Mouse (Mus musculus) E14TG2a.4 (cell line): ENCODE results near the gene Klhl2.

Experiments
- H3K27me3 ChIP-seq: 2 replicates; pipeline ENCODE4 v1.6.1; 2014; ENCODE audit warnings: low read length, control low read depth; ENCODE audit not compliant: insufficient read depth
- H3K36me3 ChIP-seq: 2 replicates; pipeline ENCODE4 v1.6.1; 2014; ENCODE audit warnings: low read length, control low read depth; ENCODE audit not compliant: insufficient read depth
- H3K4me1 ChIP-seq: replicated peaks from 2 replicates; pipeline ENCODE4 v1.6.1; 2014; ENCODE audit warnings: low read depth, low read length, control low read depth
- H3K4me3 ChIP-seq: replicated peaks from 2 replicates; pipeline ENCODE4 v1.5.1; 2014; ENCODE audit warnings: mild to moderate bottlenecking, low read length
- H3K9me3 ChIP-seq: 2 replicates; pipeline ENCODE4 v1.6.1; 2014; ENCODE audit warnings: low read length, control low read depth
- CTCF ChIP-seq: conservative IDR thresholded peaks from 2 replicates; pipeline ENCODE4 v1.5.1; 2014; ENCODE audit warnings: low read length
- NANOG ChIP-seq: IDR thresholded peaks from 2 replicates; pipeline ENCODE4 v1.6.1; 2014; ENCODE audit warnings: borderline replicate concordance, low read length, mixed read lengths
- POU5F1 ChIP-seq: IDR thresholded peaks from 2 replicates; pipeline ENCODE4 v1.6.1; 2014; ENCODE audit warnings: low read length, borderline replicate concordance

Gene Klhl2

GRCm38 (mm10) chr8:64848245-64848785, 1.5 kb downstream of the Klhl2 start:
- H3K4me1 ChIP-seq: peaks cover 59% of the 10 kb centered on the region
- TF ChIP-seq CTCF (no peak), POU5F1 (no peak), NANOG (no peak)

GRCm38 (mm10) chr8:64847650-64848049, 2.2 kb downstream of the Klhl2 start:
- TF ChIP-seq POU5F1: no peak
- no peak for TF ChIP-seq CTCF
- no peak for TF ChIP-seq NANOG
- Histone ChIP-seq H3K4me1 (peaks cover 59% of the 10 kb centered on the region), H3K36me3 (0 out of 2 replicates have a peak, but pooled peaks cover 3% of the 10 kb centered on the region), H3K27me3 (peaks cover 27% of the 10 kb centered on the region), H3K9me3 (no peaks in the 10 kb centered on the region), H3K4me3 (peak overlapping the region; percentile 91; the same call in 1 of the 2 replicates)

More at GRCm38 (mm10) chr8:64848245-64848785, 1.5 kb downstream of the Klhl2 start:
- Histone ChIP-seq H3K9me3 (no peaks in the 10 kb centered on the region), H3K36me3 (0 out of 2 replicates have a peak, but pooled peaks cover 3% of the 10 kb centered on the region), H3K27me3 (peaks cover 28% of the 10 kb centered on the region), H3K4me3 (peak overlapping the region; percentile 91)

DNA sequence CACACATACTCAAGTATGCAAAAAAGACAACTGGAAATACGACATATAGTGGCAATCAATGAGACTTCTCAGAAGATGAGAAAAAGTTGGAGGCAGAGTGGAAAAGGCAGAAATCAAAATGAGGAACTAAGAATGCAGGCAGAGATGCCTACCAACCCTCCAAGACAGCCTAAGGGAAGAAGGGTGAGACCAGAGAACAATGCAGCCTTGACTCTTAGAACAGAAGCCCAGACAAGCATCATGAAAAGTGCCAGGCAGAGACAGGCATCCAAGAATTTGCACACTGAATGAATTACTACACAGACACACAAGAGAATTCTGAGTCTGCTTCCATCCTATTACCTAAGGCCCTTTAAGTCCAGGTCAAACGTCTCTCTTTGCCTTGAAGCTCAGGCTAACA, 2.6 kb downstream of the Klhl2 start:
- Histone ChIP-seq H3K9me3 (no peaks in the 10 kb centered on the region), H3K36me3 (0 out of 2 replicates have a peak, but pooled peaks cover 3% of the 10 kb centered on the region), H3K4me3 (peak overlapping the region; percentile 91; the same call in 1 of the 2 replicates), H3K27me3 (peaks cover 24% of the 10 kb centered on the region), H3K4me1 (peaks cover 63% of the 10 kb centered on the region)
- TF ChIP-seq NANOG (no peak), POU5F1 (no peak), CTCF (no peak)

DNA sequence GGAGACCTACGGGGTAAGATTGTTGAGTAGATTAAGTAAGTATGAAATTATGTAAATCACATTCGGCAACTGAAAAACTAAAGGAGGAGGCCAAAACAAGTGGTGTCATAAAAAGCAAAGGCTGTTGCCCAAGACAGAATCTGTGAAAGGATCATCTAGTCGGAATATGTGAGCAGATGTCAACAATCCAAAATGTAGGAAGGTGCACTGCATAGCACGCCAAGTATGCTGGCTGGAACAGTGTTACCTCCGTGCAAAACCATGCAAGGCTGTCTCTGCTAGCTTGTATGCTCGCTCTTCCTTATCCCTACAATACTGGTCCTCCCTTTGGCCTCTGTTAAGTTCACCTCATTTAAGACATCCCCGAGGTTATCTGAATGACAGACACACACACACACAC, 4.5 kb downstream of the Klhl2 start:
- Histone ChIP-seq H3K9me3 (no peaks in the 10 kb centered on the region), H3K36me3 (0 out of 2 replicates have a peak, but pooled peaks cover 3% of the 10 kb centered on the region), H3K27me3 (peaks cover 9% of the 10 kb centered on the region), H3K4me1 (peaks cover 71% of the 10 kb centered on the region), H3K4me3 (no peak overlapping the region)
- no peak for TF ChIP-seq POU5F1
- TF ChIP-seq NANOG: no peak
- no peak for TF ChIP-seq CTCF

DNA sequence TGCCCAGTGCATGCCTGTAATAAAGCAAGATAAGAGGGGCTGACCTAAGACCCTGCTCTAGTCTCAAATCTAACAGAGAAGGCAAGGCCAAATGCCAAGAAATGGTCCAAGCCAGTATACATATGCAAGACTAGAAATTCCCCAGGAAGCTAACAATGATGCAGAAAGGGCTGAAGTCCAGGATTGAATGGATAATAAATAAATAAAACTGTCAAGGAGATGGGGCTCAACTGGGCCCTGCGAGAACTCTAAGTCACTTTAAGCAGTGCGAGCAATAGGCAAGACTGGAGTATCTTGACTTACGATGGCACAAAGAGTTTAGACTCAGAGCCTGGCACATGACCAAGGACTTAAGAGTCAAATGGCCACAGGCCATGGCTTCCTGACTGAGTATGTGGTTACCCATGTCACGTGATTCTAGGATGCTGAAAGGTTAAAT, 5.8 kb downstream of the Klhl2 start:
- Histone ChIP-seq H3K4me1 (peaks cover 80% of the 10 kb centered on the region), H3K4me3 (no peak overlapping the region), H3K27me3 (peaks cover 3% of the 10 kb centered on the region), H3K9me3 (no peaks in the 10 kb centered on the region), H3K36me3 (0 out of 2 replicates have a peak, but pooled peaks cover 3% of the 10 kb centered on the region)
- TF ChIP-seq POU5F1 (no peak), NANOG (no peak), CTCF (no peak)

DNA sequence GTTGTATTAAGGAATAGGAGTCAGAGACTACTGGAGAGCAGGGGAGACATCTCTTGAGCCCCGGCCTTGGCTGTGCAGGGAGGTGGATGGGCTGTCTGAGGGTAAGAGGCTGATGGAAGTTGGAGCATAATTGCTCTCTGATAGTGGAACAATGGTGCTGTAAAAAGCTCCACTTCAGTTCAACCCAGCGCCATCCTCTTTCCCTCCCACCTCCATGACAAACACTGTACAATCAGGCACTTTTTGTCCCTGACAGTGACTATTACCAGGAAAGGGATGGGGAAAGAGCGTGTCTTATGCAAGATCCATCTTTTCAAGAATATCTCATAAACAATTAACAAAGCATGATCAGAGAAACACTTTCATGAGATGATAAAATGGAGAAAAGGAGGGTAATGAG, 6.6 kb downstream of the Klhl2 start:
- no peaks in the 10 kb centered on the region for H3K27me3 ChIP-seq
- H3K36me3 ChIP-seq: 0 out of 2 replicates have a peak, but pooled peaks cover 3% of the 10 kb centered on the region
- TF ChIP-seq POU5F1 (no peak), CTCF (no peak), NANOG (no peak)
- no peak overlapping the region for H3K4me3 ChIP-seq
- peaks cover 80% of the 10 kb centered on the region for H3K4me1 ChIP-seq
- H3K9me3 ChIP-seq: no peaks in the 10 kb centered on the region

- no peak for TF ChIP-seq CTCF
- no peak for TF ChIP-seq NANOG
- TF ChIP-seq POU5F1: no peak
- H3K27me3 ChIP-seq: no peaks in the 10 kb centered on the region
- 0 out of 2 replicates have a peak, but pooled peaks cover 3% of the 10 kb centered on the region for H3K36me3 ChIP-seq
These were observed 7.9 kb downstream of the Klhl2 start for GRCm38 (mm10) chr8:64841747-64842406.

DNA sequence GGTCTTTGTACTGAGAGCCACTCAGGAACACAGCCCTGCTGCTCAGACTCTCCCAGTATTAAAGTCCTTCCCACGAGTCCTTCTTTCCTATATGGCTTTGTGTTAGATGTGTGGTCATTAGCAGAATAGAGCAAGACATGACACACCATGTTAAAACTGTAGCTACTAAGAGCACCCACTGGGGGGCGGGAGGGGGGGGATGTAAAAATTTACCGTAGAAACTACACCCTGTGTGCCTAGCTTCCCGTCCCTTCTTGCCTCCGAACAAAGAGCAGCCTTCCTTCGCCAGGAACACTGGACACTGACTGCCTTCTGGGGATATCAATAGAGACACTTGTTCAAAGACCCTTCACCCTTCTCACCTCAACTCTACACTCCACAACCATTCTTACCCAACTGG, 10.2 kb downstream of the Klhl2 start:
- Histone ChIP-seq H3K4me3 (no peak overlapping the region), H3K4me1 (peaks cover 88% of the 10 kb centered on the region), H3K36me3 (0 out of 2 replicates have a peak, but pooled peaks cover 3% of the 10 kb centered on the region), H3K9me3 (no peaks in the 10 kb centered on the region), H3K27me3 (no peaks in the 10 kb centered on the region)
- TF ChIP-seq NANOG (no peak), POU5F1 (no peak), CTCF (no peak)

More at GRCm38 (mm10) chr8:64841747-64842406, 7.9 kb downstream of the Klhl2 start:
- Histone ChIP-seq H3K4me3 (no peak overlapping the region), H3K9me3 (no peaks in the 10 kb centered on the region), H3K4me1 (peaks cover 80% of the 10 kb centered on the region)

DNA sequence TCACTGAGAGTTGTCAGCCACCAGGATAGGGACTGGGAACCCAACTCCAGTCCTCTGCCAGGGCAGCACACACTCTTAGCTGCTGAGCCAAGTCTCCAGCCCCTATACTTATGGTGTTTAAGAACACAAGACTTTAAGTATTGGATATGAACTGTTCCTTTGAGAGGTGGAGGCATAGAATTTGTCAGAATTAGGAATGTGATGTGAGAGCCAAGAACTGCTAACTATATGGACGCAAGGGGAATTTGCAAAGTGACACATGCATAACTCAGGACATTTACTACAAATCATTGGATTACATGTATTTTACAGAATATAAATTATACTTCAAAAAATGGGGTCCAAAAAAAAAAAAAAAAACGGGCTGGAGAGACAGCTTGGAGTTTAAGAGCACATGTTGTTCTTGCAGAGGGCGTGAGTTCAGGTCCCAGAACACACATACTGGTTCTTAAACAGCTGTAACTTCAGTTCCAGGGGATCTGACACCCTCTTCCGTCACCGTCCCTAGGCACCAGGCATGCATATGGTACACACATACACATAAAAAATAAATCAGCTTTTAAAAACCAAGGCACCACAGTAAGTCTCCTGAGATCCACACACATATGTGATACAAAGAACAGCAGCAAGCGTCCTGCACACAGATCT, 14.2 kb downstream of the Klhl2 start:
- Histone ChIP-seq H3K4me1 (peaks cover 90% of the 10 kb centered on the region), H3K36me3 (peaks cover 17% of the 10 kb centered on the region), H3K4me3 (no peak overlapping the region), H3K9me3 (no peaks in the 10 kb centered on the region), H3K27me3 (no peaks in the 10 kb centered on the region)
- TF ChIP-seq NANOG: no peak
- no peak for TF ChIP-seq CTCF
- no peak for TF ChIP-seq POU5F1
